Mouse (Mus musculus): ENCODE data around the gene Prkce.

- TF ChIP-seq CTCF (IDR thresholded peaks at IDR 0.05; ENCODE audit: low read depth), result no peak
- TF ChIP-seq EP300 (IDR thresholded peaks at IDR 0.05; ENCODE audit: low read depth), result no peak
Observed at GRCm38 (mm10) chr17:86582341-86582740, 414.8 kb downstream of the Prkce start.
